Mouse (Mus musculus): ENCODE measurements around the gene Pdzd2.

Gene Pdzd2

GRCm38 (mm10) chr15:12625524-12625923 is 114.2 kb downstream of the Pdzd2 start:
- in situ Hi-C loops (cut with MboI, MseI), result no loop called here

- in situ Hi-C loops (cut with MboI, MseI), result no loop called here
Measured at GRCm38 (mm10) chr15:12623521-12623920, 116.2 kb downstream of the Pdzd2 start.

GRCm38 (mm10) chr15:12622701-12623100 is 117.0 kb downstream of the Pdzd2 start:
- in situ Hi-C loops (cut with MboI, MseI), result no loop called here

GRCm38 (mm10) chr15:12622093-12622643 is 117.6 kb downstream of the Pdzd2 start:
- in situ Hi-C loops (cut with MboI, MseI), result no loop called here

- in situ Hi-C loops (cut with MboI, MseI), result no loop called here
Measured at GRCm38 (mm10) chr15:12619273-12619672, 120.5 kb downstream of the Pdzd2 start.

- in situ Hi-C loops (cut with MboI, MseI), result no loop called here
Measured at GRCm38 (mm10) chr15:12617651-12618050, 122.1 kb downstream of the Pdzd2 start.

- in situ Hi-C loops (cut with MboI, MseI), result no loop called here
Measured at GRCm38 (mm10) chr15:12617220-12617619, 122.5 kb downstream of the Pdzd2 start.

GRCm38 (mm10) chr15:12614944-12615878 is 124.5 kb downstream of the Pdzd2 start:
- in situ Hi-C loops (cut with MboI, MseI), result no loop called here

- in situ Hi-C loops (cut with MboI, MseI), result no loop called here
Measured at GRCm38 (mm10) chr15:12614011-12614410, 125.7 kb downstream of the Pdzd2 start.

- in situ Hi-C loops (cut with MboI, MseI), result no loop called here
Measured at GRCm38 (mm10) chr15:12612944-12613675, 126.6 kb downstream of the Pdzd2 start.

GRCm38 (mm10) chr15:12608090-12608489 is 131.6 kb downstream of the Pdzd2 start:
- in situ Hi-C loops (cut with MboI, MseI), result no loop called here

GRCm38 (mm10) chr15:12606306-12606705 is 133.4 kb downstream of the Pdzd2 start:
- in situ Hi-C loops (cut with MboI, MseI), result no loop called here

GRCm38 (mm10) chr15:12605239-12605993 is 134.3 kb downstream of the Pdzd2 start:
- in situ Hi-C loops (cut with MboI, MseI), result no loop called here

GRCm38 (mm10) chr15:12603674-12604073 is 136.1 kb downstream of the Pdzd2 start:
- in situ Hi-C loops (cut with MboI, MseI), result no loop called here

GRCm38 (mm10) chr15:12593094-12593493 is 146.6 kb downstream of the Pdzd2 start:
- in situ Hi-C loops (cut with MboI, MseI), result no loop called here

- in situ Hi-C loops (cut with MboI, MseI), result no loop called here
Measured at GRCm38 (mm10) chr15:12592628-12593027, 147.1 kb downstream of the Pdzd2 start.

- in situ Hi-C loops (cut with MboI, MseI), result loop anchor here (5.0 kb wide), 1 partner anchor 209 kb away; no protein-coding TSS in a partner anchor
Measured at GRCm38 (mm10) chr15:12588661-12589060, 151.1 kb downstream of the Pdzd2 start.

- in situ Hi-C loops (cut with MboI, MseI), result loop anchor here (5.0 kb wide), 1 partner anchor 210 kb away; no protein-coding TSS in a partner anchor
Measured at GRCm38 (mm10) chr15:12586852-12587424, 152.8 kb downstream of the Pdzd2 start.

- in situ Hi-C loops (cut with MboI, MseI), result loop anchor here (5.0 kb wide), 1 partner anchor 211 kb away; no protein-coding TSS in a partner anchor
Measured at GRCm38 (mm10) chr15:12586154-12586553, 153.6 kb downstream of the Pdzd2 start.

- in situ Hi-C loops (cut with MboI, MseI), result no loop called here
Measured at GRCm38 (mm10) chr15:12583051-12583450, 156.7 kb downstream of the Pdzd2 start.

- in situ Hi-C loops (cut with MboI, MseI), result no loop called here
Measured at GRCm38 (mm10) chr15:12582471-12582870, 157.3 kb downstream of the Pdzd2 start.

Measured in T-helper 1 cell (primary cell).